Mouse (Mus musculus) liver, postnatal 0 days (tissue): Measurements from ENCODE around the gene Pdcl3.

Experiments used
- CTCF ChIP-seq: sonication (generic); IDR thresholded peaks from 2 replicates; pipeline ENCODE4 v1.5.1; 2016; ENCODE audit warnings: antibody characterized with exemption, low read depth
- EP300 ChIP-seq: IDR thresholded peaks from 2 replicates; pipeline ENCODE4 v1.6.1; 2016; ENCODE audit warnings: antibody characterized with exemption, low read depth, mild to moderate bottlenecking

GRCm38 (mm10) chr1:39015529-39015928 is 30.1 kb downstream of the Pdcl3 start:
- TF ChIP-seq CTCF (no peak), EP300 (no peak)
